Mouse (Mus musculus): Measurements from ENCODE around the gene Tia1. TPM values are rescaled to one million over a fixed set of nuclear protein-coding genes. Genes with fewer than 3 reads are reported as not detected.

Tia1 gene
- total RNA-seq, 1 experiment from 2014 or later = 74.8 TPM

DNA sequence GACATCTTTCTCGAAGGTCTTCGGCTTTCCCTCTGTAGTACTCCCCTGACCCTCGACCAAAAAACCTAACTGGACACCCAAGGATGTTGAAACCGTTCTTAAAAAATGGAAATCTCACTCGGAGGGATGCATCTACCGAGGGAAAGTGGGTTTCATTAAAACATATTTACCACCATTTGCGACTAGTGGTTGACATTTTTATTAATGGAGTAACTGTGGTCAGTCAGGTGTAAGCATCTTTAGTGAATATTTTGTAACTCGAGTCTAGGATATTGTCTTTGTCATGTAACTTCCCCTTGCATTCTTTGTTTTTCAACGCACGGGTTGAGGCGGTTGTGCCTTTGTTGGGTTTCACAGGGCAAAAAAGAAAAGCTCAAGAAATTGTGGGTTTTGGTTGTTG, 977 bp downstream of the Tia1 start:
- ATAC-seq (replicated peaks; ENCODE audit: insufficient number of reproducible peaks, low FRiP score, low TSS enrichment, poor library complexity, severe bottlenecking) = no peak

- ATAC-seq (replicated peaks; ENCODE audit: insufficient number of reproducible peaks, low FRiP score, low TSS enrichment, poor library complexity, severe bottlenecking) = no peak
These were observed 2.3 kb downstream of the Tia1 start for GRCm38 (mm10) chr6:86406306-86406705.

DNA sequence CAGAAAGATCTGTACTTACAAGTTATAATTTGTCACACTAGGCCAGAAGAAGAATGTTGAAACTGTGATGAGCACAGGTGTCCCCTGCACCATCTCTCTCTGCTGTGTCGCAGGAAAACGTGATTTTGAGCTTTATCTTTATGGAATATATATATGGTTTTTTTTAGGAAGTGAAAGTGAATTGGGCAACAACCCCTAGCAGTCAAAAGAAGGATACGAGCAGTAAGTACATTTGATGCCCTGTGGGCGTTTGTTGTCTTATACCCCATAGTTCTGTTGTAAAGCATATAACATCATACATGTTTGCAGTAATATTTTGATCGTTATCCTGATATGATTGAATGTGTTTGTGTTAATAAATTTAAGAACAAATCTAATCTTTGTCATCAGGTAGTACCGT, 14.7 kb downstream of the Tia1 start:
- ATAC-seq (replicated peaks; ENCODE audit: insufficient number of reproducible peaks, low FRiP score, low TSS enrichment, poor library complexity, severe bottlenecking) = peak; percentile 62

DNA sequence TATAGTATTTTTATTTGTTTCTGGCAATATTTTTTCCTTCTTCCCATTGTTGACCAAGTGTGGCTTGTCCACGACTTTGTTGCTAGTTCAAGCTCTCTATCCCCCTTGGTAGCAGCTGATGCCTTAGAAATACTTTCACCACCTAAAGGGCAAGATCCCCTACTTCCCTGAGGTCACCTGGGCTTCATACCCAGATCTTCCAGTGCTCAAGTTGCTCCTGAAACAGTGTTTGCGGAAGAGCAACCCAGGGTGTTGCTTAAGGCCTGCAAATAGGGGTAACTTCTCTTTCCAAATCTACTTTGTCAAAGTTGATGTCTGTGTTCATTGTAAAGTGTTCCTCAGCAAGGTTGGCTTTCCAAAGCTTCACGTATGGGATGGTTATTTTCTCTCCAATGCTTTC, 15.2 kb downstream of the Tia1 start:
- peak; percentile 27; the same call in 1 of the 2 replicates for ATAC-seq (replicated peaks; ENCODE audit: insufficient number of reproducible peaks, low FRiP score, low TSS enrichment, poor library complexity, severe bottlenecking)

DNA sequence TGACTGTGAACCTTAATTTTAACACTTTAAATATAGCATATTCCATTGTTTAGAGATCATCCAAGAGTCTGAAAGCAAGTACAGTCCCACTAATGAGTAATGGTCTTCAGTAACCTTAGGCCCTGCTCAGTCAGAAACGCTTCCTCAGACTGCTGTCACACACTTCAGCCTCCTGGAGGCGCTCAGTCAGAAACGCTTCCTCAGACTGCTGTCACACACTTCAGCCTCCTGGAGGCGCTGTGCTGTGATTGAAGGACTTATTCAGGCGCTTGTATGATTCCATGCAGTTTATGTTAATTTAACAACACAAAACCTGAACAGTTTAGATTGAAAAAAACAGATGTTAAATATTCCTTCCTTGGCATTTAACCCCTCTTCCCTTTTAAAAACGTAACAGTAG, 16.5 kb downstream of the Tia1 start:
- peak; percentile 60; the same call in 1 of the 2 replicates for ATAC-seq (replicated peaks; ENCODE audit: insufficient number of reproducible peaks, low FRiP score, low TSS enrichment, poor library complexity, severe bottlenecking)

DNA sequence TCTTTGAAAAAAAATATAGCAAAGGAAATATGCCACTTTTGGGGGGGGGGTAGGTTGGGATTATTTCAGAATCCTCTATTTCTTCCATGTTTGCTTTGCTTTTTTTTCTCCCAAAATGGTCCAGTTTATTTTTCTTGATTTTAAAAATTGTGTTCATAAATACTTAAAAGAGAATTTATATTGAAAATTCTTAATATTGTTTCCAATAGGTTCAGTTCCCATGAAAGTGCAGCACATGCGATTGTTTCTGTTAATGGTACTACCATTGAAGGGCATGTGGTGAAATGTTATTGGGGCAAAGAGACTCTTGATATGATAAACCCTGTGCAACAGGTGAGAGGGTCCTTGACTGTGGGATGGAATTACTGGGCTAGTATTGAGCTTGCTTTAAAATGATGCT, 22.3 kb downstream of the Tia1 start, which contains the start of gene Gm44790:
Gene Gm44790, plus strand, starts transcription at position 301 of the 400 bp plus-strand sequence.
- no peak for ATAC-seq (replicated peaks; ENCODE audit: insufficient number of reproducible peaks, low FRiP score, low TSS enrichment, poor library complexity, severe bottlenecking)

GRCm38 (mm10) chr6:86431531-86431930, 27.5 kb downstream of the Tia1 start:
- ATAC-seq (replicated peaks; ENCODE audit: insufficient number of reproducible peaks, low FRiP score, low TSS enrichment, poor library complexity, severe bottlenecking) = no peak

DNA sequence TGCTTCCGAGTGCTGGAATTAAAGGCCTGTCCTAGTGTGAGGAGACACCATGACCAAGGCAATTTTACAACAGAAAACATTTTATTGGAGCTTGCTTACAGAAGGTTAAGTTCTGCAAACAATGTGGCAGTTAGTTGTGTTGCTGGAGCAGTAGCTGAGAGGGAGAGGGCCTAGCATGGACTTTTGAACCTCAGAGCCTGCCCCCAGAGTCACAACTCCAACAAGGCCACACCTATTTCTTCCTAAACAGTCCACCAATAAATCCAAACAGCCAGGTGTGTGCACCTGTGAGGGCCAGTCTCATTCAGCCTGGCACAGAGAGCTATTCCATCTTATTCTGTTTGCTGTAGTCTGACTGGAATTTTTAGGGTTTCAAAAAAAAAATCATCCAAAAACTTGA, 29.7 kb downstream of the Tia1 start:
- ATAC-seq (replicated peaks; ENCODE audit: insufficient number of reproducible peaks, low FRiP score, low TSS enrichment, poor library complexity, severe bottlenecking) = no peak

DNA sequence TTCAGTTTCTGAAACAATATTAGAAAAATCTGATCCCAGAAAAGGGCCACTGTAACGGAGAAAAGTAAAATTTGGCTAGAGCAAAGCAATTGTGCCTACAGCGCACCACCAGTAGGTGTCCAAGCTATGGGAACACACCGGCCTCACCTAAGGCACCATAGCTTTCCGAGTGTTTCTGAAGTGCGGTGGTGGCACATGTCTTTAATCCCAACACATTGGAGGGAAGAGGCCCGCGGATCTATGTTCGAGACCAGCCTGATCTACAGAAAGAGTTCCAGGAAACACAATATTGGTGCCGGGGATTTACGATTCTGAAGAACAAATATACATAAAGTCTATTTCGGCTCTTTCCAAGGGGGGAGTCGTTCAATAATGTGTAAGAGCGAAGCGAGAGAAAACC, 33.7 kb downstream of the Tia1 start:
- ATAC-seq (replicated peaks; ENCODE audit: insufficient number of reproducible peaks, low FRiP score, low TSS enrichment, poor library complexity, severe bottlenecking) = peak; percentile 38; the same call in 1 of the 2 replicates

DNA sequence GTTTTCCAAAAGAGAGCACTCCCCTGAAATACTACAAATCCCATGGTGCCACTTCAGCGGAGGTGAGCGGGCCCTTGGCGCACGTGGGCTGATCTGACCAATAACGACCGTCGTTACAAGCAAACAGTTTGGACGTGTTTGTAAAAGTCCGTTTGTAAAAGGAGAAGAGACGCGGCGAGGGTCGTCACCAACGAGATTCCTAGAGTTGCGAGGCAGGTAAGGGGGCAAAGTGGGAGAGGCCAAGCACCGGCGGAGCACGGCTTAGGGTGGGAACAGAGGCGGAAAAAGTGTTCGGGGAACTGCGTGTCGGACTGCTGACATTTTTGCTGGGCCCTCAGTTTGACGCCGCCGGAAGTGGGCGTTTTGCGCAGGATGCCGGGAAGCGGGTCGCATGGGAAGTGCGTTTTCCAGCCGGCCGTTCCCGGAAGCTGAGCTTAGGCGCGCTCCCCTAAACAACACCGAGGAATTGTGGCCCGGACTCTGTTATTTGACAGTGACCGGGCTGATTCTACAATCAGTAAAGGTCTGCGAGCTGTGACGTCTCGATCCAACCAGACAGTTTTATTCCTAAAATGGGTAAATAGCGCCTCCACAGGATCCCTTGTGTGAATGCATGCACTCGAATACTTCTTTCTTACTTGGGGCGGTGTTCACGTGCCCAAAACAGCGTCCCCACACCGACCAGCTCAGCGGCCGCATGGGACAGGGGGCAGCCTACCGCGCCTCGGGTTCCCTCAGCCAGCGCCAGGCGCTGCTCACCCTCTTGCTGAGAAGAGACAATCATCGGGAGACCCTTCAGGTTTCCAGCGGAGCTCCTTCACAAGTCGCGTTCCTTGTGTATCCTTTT, 34.5 kb downstream of the Tia1 start, which contains the start of gene C87436:
Gene C87436, plus strand, starts transcription at position 103 of the 847 bp plus-strand sequence.
- peak; percentile 84 for ATAC-seq (replicated peaks; ENCODE audit: insufficient number of reproducible peaks, low FRiP score, low TSS enrichment, poor library complexity, severe bottlenecking)

- ATAC-seq (replicated peaks; ENCODE audit: insufficient number of reproducible peaks, low FRiP score, low TSS enrichment, poor library complexity, severe bottlenecking) = no peak
These were observed 35.1 kb downstream of the Tia1 start for GRCm38 (mm10) chr6:86439119-86439496.

DNA sequence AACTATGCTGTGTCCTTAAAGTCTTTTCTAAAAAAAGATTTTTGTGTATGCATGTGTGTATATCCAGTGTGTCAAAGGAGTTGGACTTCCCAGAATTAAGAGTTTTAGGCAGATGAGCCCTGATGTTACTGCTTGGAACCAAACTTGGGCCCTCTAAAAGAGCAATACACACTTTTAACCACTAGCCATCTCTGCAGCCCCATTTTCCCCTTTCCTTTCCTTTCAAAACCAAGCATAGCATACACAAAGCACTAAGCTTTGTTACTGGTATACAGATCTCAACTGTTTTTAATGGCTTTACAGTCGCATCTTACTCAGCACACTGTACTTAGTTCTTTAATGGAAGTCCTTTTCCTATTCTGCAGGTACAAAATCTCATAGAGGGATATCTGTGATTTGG, 35.5 kb downstream of the Tia1 start:
- no peak for ATAC-seq (replicated peaks; ENCODE audit: insufficient number of reproducible peaks, low FRiP score, low TSS enrichment, poor library complexity, severe bottlenecking)

- no peak for ATAC-seq (replicated peaks; ENCODE audit: insufficient number of reproducible peaks, low FRiP score, low TSS enrichment, poor library complexity, severe bottlenecking)
These were observed 37.6 kb downstream of the Tia1 start for GRCm38 (mm10) chr6:86441571-86441970.

- no peak for ATAC-seq (replicated peaks; ENCODE audit: insufficient number of reproducible peaks, low FRiP score, low TSS enrichment, poor library complexity, severe bottlenecking)
These were observed 41.5 kb downstream of the Tia1 start for GRCm38 (mm10) chr6:86445551-86445950.

DNA sequence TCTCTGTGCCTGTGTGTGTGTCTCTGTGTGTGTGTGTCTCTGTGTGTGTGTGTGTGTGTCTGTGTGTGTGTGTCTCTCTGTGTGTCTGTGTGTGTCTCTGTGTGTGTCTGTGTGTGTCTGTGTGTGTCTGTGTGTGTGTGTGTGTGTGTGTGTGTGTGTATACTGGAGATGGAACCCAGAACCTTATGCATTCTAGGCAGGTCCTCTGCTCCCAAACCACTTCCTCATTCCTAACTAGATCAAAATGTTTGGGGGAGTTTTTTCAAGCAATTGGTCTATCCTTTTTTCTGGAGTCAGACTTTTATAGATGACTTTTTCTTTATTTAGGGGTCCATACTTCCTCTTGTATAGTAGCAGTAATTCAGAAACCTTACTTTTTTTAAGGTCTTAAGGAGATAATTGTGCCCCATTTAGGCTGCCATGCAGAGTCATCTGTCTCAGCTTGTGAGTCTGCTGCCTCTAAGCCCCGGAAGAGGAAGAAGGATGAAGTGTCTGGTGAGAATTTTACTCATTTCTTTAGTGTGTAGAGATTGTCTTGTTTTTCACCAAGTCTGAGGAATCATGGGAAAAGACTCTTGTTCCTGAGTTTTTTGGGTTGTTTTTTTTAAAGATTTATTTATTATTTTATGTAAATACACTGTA, 43.0 kb downstream of the Tia1 start:
- no peak for ATAC-seq (replicated peaks; ENCODE audit: insufficient number of reproducible peaks, low FRiP score, low TSS enrichment, poor library complexity, severe bottlenecking)

DNA sequence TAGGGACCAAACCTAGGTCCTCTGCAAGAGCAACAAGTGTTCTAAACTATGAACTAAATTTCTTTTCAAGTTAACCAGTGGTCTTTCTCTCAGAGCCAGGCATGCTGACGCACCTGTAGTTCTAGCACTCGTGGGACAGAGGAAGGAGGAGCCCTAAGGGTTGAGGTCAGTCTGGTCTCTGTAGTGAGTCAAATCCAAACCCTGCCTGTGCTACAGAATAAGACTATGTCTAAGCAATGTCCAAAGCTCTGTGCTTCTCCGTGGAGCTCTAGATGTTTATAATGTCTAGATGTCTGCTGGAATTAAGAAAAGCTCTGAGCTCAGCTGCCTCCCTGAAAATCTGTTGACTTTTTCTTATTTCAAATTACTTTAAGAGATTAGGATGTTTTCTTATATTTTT, 52.7 kb downstream of the Tia1 start:
- no peak for ATAC-seq (replicated peaks; ENCODE audit: insufficient number of reproducible peaks, low FRiP score, low TSS enrichment, poor library complexity, severe bottlenecking)

GRCm38 (mm10) chr6:86463079-86463478, 59.1 kb downstream of the Tia1 start:
- ATAC-seq (replicated peaks; ENCODE audit: insufficient number of reproducible peaks, low FRiP score, low TSS enrichment, poor library complexity, severe bottlenecking) = no peak

- ATAC-seq (replicated peaks; ENCODE audit: insufficient number of reproducible peaks, low FRiP score, low TSS enrichment, poor library complexity, severe bottlenecking) = no peak
These were observed 67.3 kb downstream of the Tia1 start for GRCm38 (mm10) chr6:86471317-86471716.

- peak; percentile 1; the same call in 1 of the 2 replicates for ATAC-seq (replicated peaks; ENCODE audit: insufficient number of reproducible peaks, low FRiP score, low TSS enrichment, poor library complexity, severe bottlenecking)
These were observed 67.7 kb downstream of the Tia1 start for GRCm38 (mm10) chr6:86471760-86472099.
